Mouse (Mus musculus): ENCODE measurements around the gene Cd200r3.

Gene Cd200r3

DNA sequence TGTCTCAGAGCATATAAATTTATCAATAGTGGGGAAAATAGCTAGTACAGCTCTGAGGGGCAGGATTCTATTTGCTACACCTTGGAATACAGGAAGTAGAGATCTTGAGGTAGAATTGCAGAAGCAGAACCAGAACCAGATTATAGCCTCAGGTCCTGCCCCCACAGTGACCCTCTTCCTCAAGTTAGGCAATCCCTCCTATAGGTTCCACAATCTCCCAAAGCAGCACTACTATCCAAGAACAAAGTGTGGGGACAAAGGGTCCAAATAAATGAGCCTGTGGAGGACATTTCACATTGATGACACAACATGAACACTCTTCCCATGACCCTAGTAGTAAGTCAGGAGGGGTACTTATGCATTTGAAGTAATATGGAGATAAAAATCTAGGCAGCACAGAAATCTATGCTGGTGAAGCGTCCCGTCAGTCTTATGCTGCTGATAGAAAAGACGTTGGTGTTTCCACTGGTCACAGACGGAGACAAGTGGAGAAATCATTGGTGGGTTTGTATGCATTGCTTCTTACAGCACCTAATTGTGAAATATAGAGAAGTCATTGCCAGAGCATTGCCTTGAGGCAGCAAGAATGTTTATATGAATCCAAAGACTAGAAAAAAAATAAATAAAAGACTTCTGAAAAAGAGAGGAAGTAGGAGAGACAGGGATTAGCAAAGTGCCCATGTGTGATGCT is 45.3 kb downstream of the Cd200r3 start:
- DNase-seq (ENCODE audit: extremely low read depth, low read depth, low spot score) = no peak

DNA sequence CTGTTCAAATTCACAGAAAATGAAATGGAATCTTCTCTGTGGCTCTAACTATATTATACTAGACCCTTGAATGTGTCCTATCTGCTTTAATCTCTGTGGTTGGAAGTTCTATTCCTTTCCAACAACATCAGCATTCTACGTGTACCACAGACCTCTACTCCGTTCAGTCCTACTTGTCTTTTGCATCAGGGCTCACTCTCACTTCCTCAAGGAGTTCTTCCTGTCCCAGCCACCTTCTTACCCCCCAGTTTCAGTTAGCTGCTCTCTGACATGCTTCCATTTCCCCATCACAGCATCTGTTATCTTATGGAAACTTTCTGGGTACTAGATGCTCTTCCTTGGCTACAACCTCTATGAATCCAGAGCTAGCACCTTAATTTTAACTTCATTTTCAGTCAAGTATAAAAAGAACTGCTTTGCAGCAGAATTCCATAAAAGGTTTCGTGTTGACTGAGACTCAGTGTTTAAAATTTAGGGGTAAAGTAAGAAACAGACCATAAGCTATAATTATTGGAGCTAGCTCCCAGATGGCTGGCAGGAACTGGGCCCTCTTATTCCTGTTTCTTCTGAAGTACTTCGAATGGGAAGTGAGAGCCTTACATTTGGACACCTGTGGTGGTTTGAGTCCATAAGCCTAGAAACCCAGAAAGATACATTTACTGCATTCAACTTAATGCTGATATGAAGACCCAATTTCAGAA is 50.0 kb downstream of the Cd200r3 start:
- no peak for DNase-seq (ENCODE audit: extremely low read depth, low read depth, low spot score)

DNA sequence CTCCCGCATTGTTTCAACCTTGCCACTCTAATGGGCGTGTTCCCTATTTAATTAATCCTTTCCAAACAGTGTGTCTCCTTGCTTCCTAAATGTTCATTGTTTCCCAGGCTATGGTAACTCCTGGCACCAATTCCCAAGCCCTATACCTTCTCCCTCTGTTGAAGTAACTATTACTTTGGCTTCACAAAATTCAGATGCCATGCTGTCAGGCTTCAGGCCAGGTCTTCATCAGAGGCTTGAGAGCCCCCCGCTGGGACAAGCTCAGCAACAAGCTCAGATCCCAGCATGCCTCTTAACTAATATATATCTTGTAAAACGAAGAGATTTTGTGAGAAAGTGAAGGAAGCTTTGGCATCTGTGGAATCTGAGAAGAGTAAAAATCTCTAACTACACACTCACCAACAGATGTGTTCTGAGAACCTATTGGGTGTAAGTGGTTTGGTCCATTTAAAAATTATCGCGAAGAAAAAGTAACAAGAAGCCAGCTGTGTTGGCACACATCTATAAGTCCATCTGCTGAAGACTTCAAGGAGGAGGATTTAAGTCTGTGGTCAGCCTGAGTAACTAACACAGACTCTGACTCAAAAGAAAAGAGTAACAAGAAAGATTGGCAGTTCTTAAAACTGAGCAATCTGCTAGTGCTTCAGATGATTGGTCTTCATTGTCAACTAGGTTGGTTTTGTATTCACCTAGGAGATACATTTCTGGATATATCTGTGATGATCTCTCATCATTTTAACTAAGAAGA is 50.9 kb downstream of the Cd200r3 start:
- no peak for DNase-seq (ENCODE audit: extremely low read depth, low read depth, low spot score)

DNA sequence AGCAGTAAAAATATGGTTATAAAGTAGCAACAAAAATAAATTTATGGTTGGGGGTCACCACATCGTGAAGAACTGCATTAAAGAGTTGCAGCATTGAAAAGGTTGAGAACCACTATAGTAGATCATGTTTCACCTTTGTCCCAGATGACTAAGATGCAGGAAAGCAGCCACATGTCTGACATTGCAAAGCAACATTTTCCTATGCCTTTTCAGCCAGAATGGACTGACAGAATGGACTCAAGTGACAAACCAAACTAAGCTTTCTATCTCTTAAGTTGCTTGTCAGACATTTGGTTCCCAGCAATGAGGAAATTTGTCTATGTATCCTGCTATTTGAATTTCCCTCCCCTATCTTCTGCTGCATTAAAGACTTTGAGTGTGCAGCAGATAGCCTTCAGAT is 51.6 kb downstream of the Cd200r3 start:
- DNase-seq (ENCODE audit: extremely low read depth, low read depth, low spot score) = no peak

DNA sequence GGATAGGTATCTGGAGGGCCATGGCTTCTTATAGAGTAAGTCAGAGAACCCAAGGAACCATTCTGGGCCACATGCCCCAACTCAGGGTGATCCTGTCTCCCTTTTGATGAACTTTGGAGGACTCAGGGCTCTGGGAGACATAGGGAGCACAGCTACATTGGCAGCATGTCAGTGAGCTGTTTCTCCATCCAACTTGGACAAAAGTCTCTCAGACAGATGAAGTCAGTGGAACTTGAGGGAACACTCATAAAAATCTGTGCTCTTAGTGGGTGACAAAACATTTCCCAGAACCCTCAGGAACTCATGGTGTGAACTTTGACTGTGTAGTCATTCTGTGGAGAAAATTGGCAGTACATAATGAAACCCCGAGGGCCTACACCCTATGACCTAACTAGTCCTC is 53.2 kb downstream of the Cd200r3 start:
- no peak for DNase-seq (ENCODE audit: extremely low read depth, low read depth, low spot score)

DNA sequence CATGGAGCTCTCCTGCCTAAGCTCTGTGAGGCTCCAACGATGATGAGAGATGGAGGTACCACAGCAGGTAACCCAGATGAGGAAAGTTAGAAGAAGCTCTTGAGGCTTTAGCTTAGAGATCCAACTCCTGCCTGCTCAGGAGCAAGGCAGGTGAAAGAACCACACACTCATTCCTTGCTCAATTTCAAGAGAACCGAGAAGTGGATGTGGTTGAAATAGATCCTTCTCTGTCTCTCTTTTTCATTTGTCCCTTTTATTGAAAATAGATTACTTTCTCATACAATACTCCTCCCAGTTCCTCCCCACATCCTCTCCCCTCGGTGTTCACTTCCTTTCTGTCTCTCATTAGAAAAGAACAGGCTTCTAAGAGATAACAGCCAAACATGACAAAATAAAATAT is 56.1 kb downstream of the Cd200r3 start:
- DNase-seq (ENCODE audit: extremely low read depth, low read depth, low spot score) = no peak

DNA sequence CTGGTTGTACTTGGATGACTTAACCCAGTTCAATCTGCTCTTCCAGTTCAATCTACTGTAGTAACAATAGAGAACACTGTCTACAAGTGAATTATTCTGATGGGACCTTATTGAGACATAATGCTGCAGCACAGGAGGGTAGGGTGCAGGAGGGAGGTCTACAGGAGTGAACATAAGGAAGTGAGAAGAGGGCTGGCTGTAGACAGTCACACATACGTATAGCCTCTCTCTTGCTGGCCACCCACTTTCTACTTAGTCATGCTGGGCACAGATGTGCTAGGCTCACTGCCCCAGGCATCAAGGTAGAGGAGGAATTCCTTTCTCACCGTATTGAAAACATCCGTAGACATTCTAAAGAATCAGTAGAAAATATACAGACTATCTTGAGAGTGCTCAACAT is 61.0 kb downstream of the Cd200r3 start:
- DNase-seq (ENCODE audit: extremely low read depth, low read depth, low spot score) = no peak

DNA sequence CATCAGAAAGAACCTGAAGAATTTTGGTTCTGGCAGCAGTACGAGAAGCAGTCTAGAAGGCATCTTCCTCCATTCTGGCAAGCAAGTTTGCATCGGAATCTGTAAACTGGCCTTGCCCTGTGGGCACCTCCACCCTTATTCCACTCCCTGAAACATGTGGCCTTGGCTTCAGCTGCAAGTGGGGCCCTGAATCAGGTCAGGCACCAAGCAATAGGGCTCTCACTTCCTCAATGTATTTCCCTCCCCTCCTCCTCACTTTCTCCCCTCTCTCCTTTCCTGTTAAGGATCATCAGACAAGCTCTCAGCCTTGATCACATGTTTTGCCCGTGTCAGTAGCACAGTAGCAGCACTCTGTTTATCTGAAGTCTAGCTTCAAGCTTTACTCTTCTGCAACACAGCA is 61.8 kb downstream of the Cd200r3 start:
- no peak for DNase-seq (ENCODE audit: extremely low read depth, low read depth, low spot score)

DNA sequence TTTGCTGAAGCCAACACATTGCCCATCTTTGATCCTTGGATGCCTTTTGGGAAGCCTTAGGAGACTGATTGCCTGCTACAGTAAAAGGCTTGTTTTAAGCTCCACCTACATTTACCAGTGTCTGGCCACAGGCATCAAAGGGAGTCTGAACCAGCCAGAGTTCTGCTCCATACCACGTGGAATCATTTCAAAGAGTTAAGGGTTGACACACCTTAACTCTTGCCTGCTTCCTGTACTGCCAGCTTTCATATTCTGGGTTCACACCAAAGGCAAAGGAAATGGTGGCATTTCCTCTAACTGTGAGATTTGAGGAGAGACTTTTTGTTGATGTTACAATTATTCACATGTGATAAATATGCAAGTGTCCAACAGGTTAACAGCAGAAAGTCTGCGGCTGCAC is 63.5 kb downstream of the Cd200r3 start:
- DNase-seq (ENCODE audit: extremely low read depth, low read depth, low spot score) = no peak

DNA sequence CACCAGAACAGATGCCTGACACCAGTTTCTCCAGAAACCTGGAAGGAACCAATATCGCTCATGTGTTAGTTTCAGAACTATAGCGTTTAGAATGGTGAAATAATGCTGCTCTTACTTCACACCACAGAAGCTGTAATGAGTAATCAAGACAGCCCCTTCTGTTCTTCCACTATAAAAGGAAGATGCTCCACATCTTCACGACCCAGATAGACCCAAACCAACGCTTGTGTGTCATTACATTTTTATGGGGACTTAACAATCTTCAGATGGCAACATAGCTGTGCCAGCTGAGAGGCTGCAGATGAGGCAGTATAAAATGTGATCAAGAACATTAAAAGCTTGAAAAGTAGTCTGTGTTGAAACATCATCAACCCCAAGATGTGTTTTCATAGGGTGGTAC is 64.3 kb downstream of the Cd200r3 start:
- DNase-seq (ENCODE audit: extremely low read depth, low read depth, low spot score) = no peak

DNA sequence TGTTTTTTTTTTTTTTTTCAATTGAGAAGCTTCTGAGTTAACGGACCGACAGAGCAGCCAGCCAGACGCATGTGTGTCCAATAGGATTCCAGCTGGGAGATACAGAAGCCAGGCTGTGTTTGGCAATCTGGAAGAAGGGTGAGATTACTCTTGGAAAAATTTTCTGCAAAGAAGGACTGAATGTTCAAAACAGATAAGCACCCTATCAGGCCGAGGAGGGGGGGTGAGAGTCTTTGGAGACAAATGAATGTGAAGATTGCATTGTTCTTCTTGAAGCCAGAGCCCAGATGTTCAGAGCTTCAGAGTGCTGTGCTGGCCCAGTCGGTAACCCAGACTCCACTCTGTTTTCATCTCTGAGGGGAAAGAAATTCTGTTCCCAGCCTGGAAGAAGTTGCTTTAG is 66.2 kb downstream of the Cd200r3 start:
- no peak for DNase-seq (ENCODE audit: extremely low read depth, low read depth, low spot score)

DNA sequence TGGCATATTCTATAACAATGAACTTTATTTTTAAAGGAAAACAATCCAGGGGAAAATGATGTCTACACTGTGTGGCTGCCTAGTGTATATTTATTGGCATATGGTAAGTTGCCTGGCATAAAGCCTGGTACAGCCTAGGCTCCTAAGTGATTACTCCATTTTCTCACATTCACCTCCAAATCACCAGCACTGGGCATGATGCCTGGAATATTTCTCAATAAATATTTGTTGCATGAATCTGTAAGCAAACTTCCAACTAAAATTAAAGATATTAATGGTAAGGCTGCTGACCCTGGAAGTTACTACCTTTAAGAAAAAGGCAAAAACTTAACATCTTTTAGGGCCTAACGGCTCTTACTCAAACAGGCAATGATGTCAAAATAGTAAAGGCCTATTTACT is 72.1 kb downstream of the Cd200r3 start:
- no peak for DNase-seq (ENCODE audit: extremely low read depth, low read depth, low spot score)

DNA sequence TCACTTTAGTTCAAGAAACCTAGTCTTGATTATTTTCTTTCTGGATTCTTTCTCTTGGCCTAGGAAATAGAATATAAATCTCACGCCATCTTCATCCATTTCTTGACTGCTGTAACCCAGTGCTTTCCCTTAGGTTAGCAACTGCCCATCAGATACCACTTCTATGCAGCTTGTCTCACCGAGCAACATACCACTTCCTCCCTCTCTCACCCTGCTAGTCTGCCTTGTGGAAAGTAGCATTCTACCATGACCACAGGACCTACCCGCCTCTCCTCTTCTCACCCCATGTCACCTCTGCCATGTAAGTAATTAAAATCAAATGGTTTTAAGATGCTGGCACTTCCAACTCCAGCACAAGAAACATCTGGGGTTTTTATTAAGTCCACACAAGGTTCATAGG is 73.0 kb downstream of the Cd200r3 start:
- DNase-seq (ENCODE audit: extremely low read depth, low read depth, low spot score) = no peak

DNA sequence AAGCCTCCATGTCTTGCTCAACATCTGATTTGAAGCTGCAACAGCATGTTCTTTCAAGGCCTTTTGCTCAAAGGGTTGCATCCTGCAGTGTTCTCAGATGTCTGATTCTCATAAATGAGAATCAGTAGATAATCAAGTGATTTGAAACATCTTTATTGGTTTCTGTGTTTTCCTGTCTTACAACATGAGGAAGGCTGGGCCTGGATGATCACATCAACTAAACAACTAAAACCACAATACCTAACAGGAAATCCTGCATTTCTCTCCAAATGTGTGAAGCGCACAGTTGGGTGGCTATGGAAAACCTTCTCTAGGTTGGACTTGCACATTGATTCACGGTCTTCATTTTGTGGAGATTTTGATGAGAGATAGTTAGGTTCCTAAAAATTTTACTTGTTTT is 75.4 kb downstream of the Cd200r3 start:
- no peak for DNase-seq (ENCODE audit: extremely low read depth, low read depth, low spot score)

DNA sequence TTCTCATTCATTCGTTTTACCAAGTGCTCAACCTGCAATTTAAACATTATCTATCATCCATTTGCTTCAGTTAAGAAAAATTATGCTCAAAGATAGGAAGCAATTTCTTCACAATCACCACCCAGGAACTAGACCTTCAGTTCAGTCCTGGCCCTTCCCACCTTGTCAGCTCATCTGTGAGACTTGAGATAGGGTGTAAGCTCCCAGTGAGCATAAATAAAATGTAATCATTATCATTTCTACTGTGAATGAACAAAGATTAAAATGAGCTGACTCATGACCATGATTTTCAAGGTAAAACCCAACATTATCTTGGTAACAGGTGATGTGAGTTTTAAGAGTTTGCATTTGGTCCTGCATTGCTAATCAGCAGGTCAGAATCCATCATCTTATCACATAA is 76.6 kb downstream of the Cd200r3 start:
- DNase-seq (ENCODE audit: extremely low read depth, low read depth, low spot score) = no peak

DNA sequence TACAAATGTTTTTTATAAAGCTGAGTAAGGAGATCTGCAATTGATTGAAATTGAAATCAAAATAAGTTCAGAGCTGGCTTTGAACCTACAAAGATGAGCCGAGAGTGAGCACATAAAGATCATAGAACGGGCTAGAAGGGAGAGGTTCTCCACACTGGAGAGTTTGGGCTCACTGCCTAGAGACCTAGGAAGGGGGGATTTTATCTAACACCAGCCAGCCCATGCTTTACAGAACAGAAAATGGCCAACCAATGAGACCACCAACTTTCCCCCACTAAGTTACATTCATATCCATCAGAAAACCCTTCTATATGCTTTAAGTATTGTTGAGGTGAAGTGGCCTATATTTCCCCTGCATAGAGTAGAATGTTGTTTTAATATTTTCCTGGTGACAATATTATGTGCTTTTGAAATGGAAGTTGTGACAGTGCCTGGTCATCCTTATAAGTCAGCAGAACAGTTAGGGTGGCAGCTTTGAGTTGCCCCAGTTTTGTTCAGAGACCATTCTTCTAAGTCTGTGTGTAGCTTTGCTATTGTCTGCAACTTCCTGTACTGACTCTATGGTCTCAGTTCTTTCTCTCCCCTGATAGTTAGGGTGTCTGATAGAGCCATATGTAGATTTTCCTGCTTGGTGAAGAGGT is 77.3 kb downstream of the Cd200r3 start:
- no peak for DNase-seq (ENCODE audit: extremely low read depth, low read depth, low spot score)

DNA sequence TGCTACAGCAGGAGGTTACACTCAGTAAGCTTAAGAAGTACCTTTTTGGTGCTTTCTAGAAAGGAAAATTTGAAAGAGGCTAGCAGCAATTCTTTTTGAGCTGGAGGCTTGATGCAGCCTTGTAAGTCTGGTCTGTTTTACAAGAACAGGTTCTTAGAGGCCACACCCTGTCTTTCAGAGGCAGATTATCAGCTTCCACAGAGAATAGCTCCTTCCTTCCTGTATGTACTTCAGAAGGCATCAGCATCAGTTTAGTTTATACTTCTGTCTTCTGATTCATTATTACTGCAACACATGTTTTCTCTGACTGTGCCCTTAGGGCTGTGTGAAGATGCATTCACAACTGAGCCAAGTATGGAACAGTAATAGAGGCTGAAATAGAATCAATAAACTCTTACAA is 78.0 kb downstream of the Cd200r3 start:
- DNase-seq (ENCODE audit: extremely low read depth, low read depth, low spot score) = no peak

DNA sequence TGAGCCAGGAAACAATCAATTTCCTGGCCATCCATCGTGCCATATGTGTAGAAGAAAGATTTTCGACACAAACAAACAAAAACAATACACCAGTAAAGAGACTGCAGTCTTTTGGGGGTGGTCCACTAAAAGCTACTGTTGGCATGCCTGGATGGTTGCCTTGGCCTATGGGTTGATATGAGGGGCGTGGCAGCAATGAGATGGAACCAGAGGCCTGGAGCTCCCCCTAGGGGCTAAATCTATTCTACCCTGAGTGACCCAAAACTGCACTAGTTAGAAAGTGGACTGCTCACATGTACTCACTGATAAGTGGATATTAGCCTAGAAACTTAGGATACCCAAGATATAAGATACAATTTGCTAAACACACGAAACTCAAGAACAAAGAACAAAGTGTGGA is 80.4 kb downstream of the Cd200r3 start:
- DNase-seq (ENCODE audit: extremely low read depth, low read depth, low spot score) = no peak

DNA sequence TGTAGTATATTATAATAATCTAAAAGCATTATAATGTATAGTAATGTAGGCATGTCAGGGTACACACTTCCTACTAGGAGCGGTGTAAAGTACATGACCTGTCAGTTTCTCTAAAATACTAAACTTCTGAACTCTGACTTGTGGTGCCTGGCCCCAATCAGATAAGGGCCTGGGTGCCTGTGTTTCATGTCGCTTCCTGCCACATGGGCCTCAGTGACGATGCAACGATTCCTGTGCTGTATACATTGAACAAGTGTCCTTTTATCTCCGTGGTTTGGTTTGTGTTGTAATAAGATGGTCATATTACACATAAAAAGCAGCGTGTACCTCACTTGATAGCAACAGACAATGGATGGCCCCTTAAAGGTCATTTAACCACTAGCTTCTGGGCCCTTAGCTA is 81.8 kb downstream of the Cd200r3 start:
- DNase-seq (ENCODE audit: extremely low read depth, low read depth, low spot score) = no peak

DNA sequence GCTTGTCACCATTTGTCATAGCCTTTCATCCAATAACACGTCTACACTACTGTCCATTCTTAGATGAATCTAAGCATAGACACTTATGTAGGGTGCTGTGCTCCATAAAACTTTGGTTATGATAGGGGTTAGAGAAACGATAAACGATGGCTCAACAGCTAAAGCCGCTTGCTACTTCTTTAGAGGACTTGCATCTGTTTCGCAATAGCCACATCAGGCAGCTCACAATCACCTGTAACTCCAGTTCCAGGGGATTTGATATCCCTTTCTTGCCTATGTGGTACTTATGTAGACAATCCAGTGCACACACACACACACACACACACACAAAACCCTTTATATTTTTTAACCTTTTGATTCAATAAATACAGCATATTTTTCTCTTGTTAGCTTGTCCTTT is 85.6 kb downstream of the Cd200r3 start:
- DNase-seq (ENCODE audit: extremely low read depth, low read depth, low spot score) = no peak

DNA sequence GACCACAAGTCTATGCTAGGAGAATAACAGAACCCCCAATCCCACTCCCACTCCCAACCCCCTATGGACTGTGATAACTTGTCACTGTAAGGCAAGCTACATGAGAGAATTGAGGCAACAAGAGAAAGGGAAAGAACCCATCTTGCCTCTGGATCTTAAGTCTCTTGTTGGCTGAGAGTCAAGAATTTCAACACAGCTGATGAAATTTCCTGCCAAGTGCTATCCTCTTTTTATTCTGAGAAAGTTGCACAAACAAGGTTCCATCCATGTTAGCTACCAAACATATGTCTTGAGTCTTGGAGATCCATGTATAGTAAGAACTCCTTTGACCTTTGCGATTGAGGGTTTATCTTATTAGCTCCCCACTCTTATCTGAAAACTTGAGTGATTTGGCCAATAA is 86.0 kb downstream of the Cd200r3 start:
- DNase-seq (ENCODE audit: extremely low read depth, low read depth, low spot score) = peak; percentile 80

DNA sequence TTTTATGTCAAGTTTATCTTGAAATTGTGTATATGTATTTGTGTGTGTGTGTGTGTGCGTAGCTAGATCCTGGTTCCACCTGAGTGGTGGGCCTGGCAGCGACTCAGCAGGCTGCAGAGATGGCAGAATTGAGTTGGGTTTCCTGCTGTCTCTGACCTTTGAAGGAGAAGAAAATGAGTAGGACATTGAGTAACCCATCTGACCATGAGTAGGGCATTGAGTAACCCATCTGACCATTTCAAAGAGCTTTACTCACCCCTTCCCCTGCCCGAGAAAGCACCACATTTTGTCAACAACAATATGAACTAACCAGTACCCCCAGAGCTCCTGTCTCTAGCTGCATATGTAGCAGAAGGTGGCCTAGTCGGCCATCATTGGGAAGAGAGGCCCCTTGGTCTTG is 86.6 kb downstream of the Cd200r3 start:
- no peak for DNase-seq (ENCODE audit: extremely low read depth, low read depth, low spot score)
